ENCODE assay signal across 18 mouse cellular contexts in the genomic region with DNA sequence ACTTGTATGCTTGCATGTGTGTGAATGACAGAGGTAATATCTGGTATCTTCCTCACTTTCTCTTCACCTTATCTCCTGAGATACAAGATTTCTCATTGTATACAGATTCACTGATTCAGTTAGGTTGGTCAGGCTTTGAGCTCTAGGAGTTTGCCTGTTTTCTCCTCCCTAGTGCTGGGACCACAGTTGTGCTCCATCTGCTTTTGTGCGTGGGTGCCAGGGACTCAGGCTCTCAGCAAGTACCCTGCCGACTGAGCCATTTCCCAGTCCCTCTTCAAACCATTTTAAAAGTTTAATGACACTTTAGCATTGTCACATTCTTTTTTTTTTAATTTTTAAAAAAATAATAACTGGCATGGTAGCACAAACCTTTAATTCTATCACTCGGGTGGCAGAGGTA. TPM values are rescaled to one million over a fixed set of nuclear protein-coding genes. Genes with fewer than 3 reads are reported as not detected.
"Had no signal": no experiment of that assay in that cellular context is flagged by ENCODE, and none has a peak within 500 bp of the region (broad histone marks: within the 10 kb centered on the region; RNA-seq: fewer than 3 reads in every experiment).

No protein-coding gene starts in this region.

- ATAC-seq: liver, postnatal 0 days; lung, postnatal 0 days; midbrain, embryonic 13.5 days; midbrain, embryonic 15.5 days had no signal

- DNase-seq: liver, postnatal 0 days; lung, adult 2 months; lung, postnatal 14 days; lung, postnatal 36 days; retina, postnatal 1 day; right cerebral cortex, adult 18-20 months; right cerebral cortex, postnatal 25 days; right cerebral cortex, postnatal 4 days; spleen, adult 18-20 months; thymus, adult 18-20 months; thymus, postnatal 14 days; thymus, postnatal 36 days had no signal

RNA-seq across cellular contexts. Expression of a gene that starts 20.9 kb away (rescaled TPM):
- total RNA-seq: megakaryocyte progenitor cell, adult 5-6 weeks; monocyte, adult 5-6 weeks; neutrophil, adult 5-6 weeks had no signal
